Mouse (Mus musculus) cerebellum, adult 8-10 months (tissue): ENCODE data around the gene Ooep.
"Not testable (repeated sequence)": the region's sequence is repeated elsewhere in the genome, so short reads cannot be mapped to it uniquely, and the experiment has no call there.

ENCODE experiments used
- DNase-seq: peaks from one replicate; pipeline ENCODE4 v3.0.0; 2022

The Ooep gene

DNA sequence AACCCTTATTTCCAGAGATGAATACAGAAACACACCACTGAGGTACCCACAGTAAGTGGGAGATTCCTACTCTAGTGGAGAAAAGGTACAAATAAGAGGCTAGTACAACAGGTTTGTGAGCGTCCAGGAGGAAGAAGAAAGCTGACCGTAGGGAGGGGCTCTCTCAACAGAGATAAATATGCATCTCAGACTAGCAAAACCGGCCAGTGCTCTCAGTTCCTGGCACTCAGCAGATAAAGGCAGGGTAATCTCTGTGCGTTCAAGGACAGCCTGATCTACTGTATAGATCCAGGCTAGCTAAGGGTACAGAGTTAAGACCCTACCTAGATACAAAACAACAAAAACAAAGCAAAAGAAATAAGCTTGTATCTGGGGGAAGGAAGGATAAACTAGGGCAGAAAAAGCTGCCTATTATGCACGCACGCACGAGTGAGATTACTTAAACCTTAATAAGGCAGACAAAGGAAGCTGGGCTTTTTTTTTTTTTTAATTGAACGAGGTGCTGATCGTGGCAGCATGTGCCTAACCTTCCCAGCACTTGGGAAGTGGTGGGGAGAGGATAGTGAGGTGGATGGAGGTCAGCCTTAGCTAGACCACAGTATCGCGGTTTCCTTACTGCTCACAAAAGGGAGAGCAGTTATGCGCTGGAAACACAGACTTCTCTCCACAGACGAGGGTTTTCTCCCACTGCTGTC is 12.5 kb downstream of the Ooep start:
- DNase-seq, result no peak

DNA sequence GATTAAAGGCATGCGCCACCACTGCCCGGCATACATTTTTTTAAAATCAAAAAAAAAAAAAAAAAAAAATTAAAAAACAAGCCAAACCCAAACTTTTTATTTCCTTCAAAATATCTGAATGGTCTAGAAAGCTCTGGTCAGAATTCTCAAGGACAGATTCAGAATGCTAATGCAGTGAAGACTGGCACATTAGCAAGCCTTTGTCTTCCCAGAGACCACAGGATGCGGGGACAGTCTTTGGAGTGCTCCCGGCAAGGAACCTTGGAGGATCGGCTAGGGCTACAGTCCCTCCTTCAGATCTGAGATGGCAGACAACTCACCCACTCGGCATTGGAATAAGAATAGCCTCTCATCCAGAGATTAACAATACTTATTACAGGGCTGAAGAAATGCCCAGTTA is 13.8 kb downstream of the Ooep start:
- DNase-seq, result no peak

DNA sequence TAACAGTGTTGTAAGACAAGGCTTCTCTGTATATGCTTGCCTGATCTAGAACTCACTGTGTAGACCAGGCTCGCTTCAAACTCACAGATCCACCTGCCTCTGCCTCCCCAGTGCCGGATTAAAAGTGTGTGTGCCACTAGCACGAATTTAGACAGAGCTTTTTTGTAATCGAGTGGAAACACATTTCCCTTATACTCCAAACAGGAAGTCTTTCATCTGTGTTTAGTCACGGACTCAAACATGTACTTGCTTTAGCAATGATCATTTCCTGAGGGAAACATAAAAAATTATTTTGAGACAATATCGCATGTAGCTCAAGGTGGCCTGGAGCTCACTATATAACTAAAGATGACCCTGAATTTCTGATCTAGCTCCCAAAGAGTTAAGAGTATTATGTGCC is 15.2 kb downstream of the Ooep start:
- no peak for DNase-seq

DNA sequence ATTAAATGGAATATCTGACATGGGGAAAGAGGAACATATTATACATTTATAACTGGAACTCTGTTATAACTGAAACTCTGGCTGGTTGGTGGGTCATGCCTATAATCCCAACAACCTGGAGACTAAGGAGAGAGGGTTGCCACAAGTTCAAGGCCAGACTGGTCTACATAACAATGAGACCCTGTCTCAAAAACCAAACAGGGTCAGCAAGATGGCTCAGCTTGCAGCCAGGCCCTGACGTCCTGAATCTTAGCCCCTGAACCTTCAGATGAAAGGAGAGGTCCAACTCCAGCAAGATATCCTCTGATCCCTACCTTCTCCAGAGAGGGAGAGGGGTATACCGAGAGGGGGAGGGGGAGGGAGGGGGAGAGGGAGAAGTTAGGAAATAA is 18.0 kb downstream of the Ooep start:
- DNase-seq, result no peak

DNA sequence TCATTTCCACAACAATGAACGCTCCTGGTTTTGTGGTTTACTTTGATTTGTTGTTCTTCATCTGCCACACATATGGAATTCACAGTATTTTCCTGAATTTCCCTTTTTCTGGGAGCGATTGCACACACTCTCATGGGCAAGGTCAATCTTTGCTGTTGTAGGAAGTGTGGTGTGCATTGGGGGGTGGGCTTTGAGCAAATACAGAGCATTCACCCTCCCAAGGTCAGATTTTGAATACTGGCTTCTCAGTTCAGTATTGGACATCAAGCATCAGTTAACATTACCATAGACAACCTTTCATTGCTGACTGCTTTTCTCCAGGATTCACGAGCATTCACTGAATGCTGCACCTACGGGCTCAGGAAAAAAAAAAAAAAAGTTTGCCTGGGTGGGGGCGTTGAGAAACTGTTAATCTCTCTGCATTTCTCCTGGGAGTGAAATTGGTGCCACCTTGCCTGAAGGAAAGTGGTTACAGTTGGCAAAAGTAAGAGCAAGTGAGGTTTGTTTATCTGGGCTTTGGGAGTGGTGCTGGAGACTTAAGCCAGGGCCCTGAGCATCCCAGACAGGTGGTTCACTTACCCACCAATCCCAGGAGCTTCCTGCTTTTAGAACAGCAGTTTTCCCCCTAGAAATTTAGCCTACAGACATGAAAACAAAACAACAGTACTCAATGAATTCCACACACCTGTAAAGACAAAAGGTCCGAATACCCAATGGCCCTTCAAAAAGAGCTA is 18.6 kb downstream of the Ooep start:
- no peak for DNase-seq

DNA sequence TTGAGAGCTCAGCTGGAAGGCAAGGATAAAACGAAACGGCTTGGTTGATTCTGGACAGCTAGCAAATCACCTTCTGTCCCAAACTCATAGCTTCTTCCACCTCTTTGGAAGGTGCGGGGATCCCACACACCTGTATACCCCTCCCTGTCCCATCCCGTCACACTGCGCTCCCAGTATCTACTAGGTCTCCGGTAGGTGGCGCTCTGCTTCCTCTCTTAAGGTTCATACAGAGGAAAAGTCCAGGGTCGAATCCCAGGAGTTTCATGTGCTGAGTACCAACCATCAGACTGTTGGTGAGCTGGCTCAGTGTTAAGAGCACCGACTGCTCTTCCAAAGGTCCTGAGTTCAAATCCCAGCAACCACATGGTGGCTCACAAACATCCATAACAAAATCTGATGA is 20.5 kb downstream of the Ooep start:
- peak; percentile 33 for DNase-seq

DNA sequence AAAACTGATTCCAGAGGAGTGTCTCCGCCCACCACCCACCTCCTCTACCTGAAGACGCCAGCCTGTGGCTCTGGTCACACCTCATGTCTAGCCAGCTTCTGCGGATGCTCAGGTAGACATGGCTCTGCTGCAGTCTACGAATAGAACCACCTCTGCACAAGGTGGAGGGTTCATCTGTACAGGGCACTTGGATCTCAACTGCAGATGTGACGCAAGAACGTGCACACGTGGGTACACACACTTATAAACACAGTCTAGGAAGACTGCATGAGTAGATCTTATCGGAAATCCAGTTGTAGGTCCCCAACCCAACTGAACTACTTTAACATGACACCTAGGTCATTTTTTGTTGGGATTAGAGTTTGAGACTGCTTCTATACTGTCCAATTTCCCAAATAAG is 22.9 kb downstream of the Ooep start, which contains the start of gene Gsta2:
Gene Gsta2 (minus strand): TSS at position 178 of the 400 bp plus-strand sequence.
- no peak for DNase-seq

DNA sequence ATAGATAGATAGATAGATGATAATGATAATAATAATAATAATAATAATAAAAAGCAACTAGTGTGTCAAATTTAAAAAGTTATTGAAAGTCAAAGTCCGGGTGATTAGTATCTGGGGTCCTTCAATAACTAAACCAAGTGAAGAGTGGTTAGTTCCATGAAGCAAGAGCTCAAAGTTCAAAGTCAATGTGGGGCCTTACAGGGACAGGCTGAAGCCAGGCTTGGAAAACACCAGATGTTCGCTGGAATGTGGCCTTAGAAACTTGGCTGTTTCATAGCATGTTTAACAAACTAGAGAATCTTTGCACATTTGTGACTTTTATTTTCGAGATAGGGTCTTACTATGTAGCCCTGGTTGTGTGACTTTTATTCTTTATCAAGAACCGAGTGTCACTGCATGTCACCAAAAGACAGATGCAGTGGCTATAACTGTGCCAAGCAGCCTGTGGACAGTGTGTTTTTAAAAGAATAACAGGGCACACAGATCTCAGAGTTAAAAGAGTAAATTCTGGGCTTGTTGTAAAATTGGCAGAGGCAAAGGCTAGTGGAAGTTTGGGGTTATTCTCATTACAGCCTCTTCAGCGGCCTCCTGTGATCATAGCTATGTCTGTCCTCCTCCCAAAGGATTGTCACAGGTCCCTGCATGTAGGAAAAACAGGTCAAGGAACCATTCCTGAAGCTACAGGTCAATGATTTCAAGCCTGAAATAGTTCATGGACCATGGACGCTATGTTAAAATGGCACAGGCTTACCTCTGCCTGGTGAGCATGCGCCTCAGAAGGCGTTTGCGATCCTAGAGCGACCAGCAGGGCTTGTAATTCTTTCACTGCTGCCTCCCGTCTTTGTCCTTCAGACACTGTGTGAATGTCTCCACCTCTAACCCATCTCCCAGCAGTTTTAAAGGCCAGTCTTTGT is 23.6 kb downstream of the Ooep start:
- DNase-seq, result no peak

DNA sequence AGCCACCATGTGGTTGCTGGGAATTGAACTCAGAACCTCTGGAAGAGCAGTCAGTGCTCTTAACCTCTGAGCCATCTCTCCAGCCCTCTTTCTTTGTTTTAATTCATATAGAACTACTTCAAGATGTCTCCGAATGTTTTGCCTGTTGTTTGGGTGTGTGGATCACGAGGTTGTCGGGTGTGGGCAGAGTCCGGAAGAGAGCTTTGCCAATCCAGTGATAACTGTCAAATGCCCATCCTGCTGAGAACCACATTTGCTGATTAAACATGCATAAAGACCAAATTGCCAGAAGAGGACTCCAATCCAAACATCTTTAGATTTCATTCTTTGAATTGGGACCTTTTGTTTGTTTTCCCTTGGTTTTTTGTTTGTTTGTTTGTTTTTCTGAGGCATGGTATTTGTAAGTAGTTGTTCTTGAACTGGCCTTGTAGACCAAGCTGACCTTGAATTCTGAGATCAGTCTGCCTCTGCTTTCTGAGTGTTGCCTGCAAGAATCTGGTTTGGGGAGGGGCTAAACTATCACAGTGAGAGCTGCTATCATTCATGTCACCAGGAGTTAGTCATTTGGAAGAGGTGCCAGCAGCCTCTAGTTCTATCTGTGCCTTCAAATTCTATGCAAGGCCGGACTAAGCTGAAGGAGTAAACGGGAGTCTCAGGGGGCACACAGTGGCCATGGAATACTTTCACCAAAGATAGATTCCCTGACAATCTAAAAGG is 26.9 kb downstream of the Ooep start:
- DNase-seq, result no peak

DNA sequence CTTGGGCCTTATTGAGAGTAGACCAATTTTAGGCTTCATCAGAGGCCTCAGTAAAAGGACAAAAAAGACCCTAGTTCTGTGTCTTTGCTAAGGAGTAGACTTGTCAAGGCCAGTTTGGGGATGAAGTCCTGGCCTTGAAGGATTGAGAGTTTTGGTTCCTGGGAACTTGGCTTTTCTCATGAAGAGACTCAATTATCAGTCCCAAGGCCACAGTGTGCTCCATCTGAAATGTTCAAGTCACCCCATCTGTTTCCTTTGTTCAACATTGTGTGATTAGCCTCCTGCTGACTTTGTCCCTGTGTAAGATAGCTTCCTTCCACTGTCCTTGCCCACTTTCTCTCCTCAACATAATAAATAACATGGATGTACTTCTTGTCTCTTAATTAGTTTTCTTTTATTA is 28.5 kb downstream of the Ooep start:
- not testable (repeated sequence) for DNase-seq

DNA sequence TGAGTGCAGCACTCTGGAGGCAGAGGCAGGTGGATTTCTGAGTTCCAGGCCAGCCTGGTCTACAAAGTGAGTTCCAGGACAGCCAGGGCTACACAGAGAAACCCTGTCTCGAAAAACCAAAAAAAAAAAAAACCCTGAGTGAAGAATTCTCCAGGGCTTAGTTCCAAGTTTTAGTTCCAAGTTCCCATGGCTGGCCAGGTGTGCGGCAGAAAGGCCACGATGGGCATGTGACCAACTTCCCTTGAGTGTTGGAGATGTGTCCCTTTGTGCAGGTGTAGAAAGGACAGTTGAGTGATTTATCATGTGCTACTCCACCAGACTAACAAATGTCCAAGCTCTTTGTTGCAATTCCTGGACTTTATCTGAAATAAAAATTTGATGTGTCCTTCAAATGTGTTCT is 29.4 kb downstream of the Ooep start:
- not testable (repeated sequence) for DNase-seq

DNA sequence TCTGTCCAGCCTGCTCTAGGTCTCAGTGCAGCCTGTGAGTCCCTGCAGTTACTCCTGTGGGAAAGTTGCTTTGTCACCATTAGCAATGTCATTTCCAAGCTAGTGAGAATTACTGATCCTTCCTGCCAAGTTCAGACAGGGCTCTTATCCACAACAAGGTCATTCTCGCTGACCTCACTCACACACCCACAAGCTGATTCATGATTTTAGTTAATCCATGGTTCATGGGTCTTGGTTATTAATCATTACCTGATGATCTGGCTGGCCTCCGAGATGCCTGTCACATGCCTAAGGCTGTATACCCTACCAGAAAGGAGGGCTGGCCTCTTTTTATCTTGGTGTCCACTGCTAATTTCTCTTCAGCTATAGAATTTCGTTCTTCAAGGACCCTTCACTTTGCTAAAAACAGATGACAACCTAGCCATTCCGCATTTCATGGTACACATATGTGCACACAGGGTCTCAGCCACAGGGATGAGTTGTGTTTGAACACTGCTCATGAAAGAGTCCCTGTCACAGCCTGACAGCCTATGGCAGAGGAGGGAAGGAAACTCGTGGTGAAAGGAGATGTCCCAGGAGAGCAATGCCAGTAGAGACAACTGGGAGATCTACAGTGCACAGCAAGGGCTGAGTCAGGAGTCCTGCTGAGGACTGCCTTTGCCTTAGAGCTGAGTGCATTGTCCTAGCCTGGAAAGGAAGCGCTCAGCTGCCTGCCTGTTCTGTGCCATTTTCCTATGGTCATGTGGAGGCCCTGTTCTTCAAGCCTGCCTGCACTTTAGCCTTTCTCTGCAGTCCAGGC is 30.1 kb downstream of the Ooep start:
- not testable (repeated sequence) for DNase-seq

DNA sequence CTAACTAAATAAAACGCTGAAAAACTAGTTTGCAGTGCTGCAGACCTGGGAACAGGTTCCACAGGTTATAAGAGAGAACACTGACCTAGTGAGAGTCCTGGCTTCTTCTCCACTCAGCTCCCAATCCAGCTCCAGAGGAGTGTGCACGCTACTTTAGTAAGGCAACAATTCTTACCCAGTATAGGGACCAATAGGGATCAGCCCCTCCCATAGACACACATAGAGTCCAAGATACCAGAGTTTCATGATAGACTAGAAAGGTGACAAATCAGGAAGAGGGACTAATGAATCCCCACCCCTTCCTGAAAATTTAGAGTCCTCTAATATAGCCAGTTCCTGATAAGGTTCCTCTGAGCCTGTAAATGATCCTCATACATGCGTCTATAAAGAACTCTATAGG is 31.5 kb downstream of the Ooep start:
- DNase-seq, result no peak

DNA sequence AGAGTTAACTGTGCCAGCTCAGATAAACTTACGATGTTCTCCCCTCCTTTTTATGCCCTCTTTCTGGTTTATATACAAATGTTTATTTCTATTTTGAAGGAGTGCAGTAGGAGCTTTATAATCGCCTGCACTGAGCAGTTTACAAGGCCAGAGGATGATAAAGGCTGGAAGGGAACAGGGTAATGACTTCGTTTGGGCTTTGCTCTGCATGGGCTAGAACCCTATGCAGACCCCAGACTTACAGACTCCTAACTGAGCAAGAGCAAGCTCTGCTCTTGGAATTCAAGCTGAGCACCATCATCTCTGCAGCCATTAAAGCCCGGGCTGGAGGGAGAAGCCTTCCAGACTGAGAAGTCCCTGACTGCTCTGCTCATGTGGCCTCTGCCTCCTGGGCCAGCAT is 33.3 kb downstream of the Ooep start:
- not testable (repeated sequence) for DNase-seq

DNA sequence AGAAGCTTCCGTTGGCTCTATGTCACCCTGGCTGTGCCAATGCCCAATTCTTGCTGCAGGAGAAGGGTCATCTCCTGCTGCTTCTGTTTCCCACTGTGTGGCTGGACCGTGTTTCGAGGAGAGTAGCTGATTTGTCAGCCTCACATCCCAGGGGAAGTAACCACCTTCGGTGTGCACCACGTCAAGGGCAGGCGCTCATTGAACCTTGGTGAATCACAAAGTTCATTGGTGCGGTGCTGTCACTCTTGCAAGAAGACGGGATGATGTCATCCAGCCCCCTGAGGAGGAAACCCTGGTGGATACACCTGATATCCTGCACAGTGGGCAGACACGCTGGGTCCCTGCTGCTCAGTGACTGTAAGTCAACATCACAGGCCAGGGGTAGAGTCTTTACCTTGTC is 35.5 kb downstream of the Ooep start:
- DNase-seq, result not testable (repeated sequence)

DNA sequence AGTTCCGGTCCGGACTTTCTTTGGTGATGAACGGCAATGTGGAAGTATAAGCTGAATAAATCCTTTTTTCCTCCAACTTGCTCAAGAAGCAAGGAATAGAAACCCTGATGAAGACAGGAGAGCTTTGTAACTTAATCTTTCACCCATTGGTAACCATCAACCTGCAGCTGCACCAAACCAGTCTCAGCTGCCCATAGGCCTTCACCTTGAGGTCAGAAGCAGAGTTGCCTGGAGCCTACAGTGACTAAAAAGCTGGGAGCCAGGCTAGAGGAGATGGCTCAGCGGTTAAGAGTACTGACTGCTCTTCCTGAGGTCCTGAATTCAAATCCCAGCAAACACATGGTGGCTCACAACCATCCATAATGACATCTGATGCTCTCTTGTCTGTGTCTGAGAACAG is 36.0 kb downstream of the Ooep start:
- not testable (repeated sequence) for DNase-seq

DNA sequence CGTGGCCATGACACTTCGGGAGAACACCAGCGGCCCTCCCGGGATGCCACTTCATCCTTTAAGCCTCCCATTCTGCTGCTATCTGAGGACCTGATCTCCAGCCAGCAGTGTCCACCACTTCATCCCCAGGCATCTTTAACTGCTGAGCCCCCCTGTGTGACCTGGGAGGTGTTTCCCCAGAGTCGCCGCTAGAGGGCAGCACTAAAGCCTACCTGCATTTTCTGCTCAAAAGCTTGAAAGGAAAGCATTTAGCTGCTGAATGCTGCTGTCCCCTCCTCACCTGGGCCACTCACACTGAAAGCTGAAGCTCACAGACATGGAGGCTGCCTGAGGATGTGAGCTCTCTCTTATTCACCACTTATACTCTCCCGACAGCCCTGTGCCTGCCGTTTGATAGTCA is 38.2 kb downstream of the Ooep start:
- DNase-seq, result peak; percentile 16

DNA sequence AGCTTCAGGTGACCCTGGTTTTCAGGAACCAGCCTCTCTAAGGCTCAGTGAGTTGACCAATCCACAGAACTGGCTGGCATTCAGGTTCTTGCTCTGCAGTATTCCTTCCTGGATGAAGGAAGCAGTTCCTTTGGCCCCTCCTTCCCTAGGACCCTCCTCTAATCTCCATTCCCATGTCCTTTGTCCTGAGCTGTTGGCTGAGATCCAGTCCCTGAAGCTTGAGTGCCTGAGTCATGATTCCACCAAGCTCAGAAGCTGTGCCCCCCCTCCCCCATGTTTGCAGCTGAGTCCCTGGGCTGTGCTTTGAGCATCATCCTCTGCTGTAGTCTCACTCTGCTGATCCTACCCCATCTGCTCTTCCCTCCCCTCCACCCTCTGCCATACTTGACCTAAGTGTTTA is 41.5 kb downstream of the Ooep start:
- DNase-seq, result not testable (repeated sequence)

DNA sequence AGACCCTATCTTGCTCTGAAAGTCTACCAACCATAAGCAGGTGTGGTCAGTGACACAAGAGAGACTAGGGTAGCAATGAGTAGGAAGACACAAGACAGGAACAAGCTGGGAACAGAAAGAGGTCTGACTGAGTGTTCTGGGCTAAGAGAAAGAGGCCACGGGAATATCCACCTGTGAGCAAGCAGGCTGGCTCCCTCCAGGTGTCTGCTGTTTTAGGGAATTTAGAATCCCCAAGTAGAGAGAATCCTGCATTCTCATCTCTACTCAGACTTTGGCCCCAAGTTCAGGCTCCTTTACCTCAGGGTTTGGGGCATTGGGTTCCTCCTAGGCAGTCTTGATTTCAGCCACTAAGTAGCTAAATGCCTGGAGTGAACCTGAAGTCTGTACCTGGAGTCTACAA is 51.2 kb downstream of the Ooep start, which contains the start of gene Omt2b:
Gene Omt2b (plus strand): TSS at position 301 of the 400 bp plus-strand sequence.
- DNase-seq, result not testable (repeated sequence)
